Mouse (Mus musculus) bone marrow macrophage, adult 2 months (primary cell): ENCODE measurements around the gene Nemp1. TPM values are rescaled to one million over a fixed set of nuclear protein-coding genes. Genes with fewer than 3 reads are reported as not detected.

Experiments
- H3K27ac ChIP-seq: 2 replicates; pipeline ENCODE4 v1.5.1; 2012; ENCODE audit warnings: low read depth, low read length; ENCODE audit not compliant: insufficient read depth
- H3K4me1 ChIP-seq: 2 replicates; pipeline ENCODE4 v1.6.1; 2012; ENCODE audit warnings: low read length; ENCODE audit not compliant: control insufficient read depth, insufficient read depth
- H3K4me3 ChIP-seq: 2 replicates; pipeline ENCODE4 v1.5.1; 2012; ENCODE audit warnings: mild to moderate bottlenecking, low read length, moderate library complexity; ENCODE audit not compliant: insufficient read depth
- CTCF ChIP-seq: IDR thresholded peaks from 2 replicates; pipeline ENCODE4 v1.5.1; 2012; ENCODE audit warnings: low read depth, mild to moderate bottlenecking, low read length, moderate library complexity
- POLR2A ChIP-seq: IDR thresholded peaks from 2 replicates; pipeline ENCODE4 v1.6.1; 2012; ENCODE audit warnings: mild to moderate bottlenecking, low read depth, low read length, borderline replicate concordance
- polyA plus RNA-seq: library from polyadenylated mRNA; stranded (reverse); fragments of >200 nt; gene quantifications from 2 replicates; pipeline ENCODE4 v1.2.4, GENCODE M21; 2012; ENCODE audit not compliant: missing spikeins, insufficient read depth, insufficient read length

Gene Nemp1
- polyA plus RNA-seq, 1 experiment = 11.0 TPM

GRCm38 (mm10) chr10:127662666-127663253 is 3.9 kb upstream of the Nemp1 start:
- Histone ChIP-seq H3K27ac (peak overlapping the region; percentile 80), H3K4me1 (peaks cover 18% of the 10 kb centered on the region), H3K4me3 (peak overlapping the region; percentile 21; the same call in 1 of the 2 replicates)
- TF ChIP-seq POLR2A = no peak
- no peak; the same call in 1 of the 2 replicates for TF ChIP-seq CTCF

- H3K4me3 ChIP-seq = no peak overlapping the region
- H3K4me1 ChIP-seq = peaks cover 18% of the 10 kb centered on the region
- H3K27ac ChIP-seq = no peak overlapping the region
- TF ChIP-seq CTCF (no peak), POLR2A (no peak)
Measured at GRCm38 (mm10) chr10:127663590-127663989, 3.1 kb upstream of the Nemp1 start.

- H3K4me3 ChIP-seq = no peak overlapping the region
- H3K4me1 ChIP-seq = peaks cover 21% of the 10 kb centered on the region
- H3K27ac ChIP-seq = no peak overlapping the region
- TF ChIP-seq POLR2A (no peak), CTCF (no peak)
Measured at GRCm38 (mm10) chr10:127664166-127664565, 2.5 kb upstream of the Nemp1 start.

DNA sequence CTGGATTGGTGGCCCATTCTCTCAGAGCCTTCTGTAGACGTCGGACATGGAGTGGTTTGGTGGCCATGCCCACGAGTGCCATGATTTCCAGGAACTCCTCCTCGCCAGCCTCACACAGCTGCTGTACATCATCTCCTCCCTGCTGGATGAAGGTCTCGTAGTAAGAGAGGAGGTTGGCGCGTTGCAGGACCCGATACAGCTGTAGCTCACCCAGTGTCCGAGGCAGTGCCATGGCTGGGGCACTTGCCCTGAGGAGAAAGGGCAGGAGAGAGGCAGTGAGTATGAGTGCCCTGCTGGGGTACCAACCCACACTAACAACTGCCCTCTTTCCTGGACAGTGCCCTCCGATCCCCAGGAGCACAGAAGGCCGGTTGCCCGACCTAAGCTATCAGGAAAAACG is 1.8 kb upstream of the Nemp1 start:
- Histone ChIP-seq H3K27ac (no peak overlapping the region), H3K4me1 (peaks cover 25% of the 10 kb centered on the region), H3K4me3 (peak overlapping the region; percentile 65)
- TF ChIP-seq POLR2A = no peak
- no peak for TF ChIP-seq CTCF

DNA sequence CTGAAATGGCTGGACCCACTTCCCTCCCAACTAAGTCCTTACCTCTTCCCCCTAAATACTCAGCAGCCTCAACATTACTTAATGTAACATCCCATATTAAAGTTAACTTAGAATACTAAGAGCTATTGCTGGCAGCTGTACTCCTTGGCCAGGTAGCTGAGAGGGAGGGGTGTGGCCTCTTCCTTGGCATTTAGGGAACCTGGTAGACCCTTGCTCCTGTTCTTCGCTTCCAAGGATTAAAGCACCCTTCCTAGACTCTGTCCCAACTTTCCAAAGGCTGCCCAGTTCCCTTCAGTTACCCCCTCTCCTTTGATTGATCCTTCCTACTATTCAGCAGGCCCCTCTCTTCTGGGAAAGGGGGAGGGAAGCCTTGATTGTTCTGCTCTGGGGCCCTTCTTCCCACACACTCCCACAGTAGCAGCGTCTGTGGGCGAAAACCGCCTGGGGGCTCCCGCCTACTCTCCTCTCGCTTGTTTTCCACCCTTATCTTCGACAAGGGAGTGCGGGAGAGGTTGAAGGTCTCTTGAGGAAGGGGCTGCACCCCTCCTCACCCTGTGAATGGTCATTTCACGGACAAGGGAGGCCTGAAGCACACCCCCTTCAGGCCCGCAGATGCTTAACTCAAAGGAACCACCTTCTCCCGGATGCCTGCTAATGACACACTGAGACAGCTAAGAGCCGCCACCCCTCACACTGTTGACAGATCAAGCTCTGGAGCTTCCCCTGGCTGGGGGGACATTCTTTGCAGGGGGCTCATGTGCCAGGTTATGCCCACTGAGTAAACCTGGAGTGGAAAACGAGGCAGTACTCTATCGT is 1.1 kb upstream of the Nemp1 start:
- Histone ChIP-seq H3K4me3 (peak overlapping the region; percentile 65), H3K4me1 (peaks cover 25% of the 10 kb centered on the region), H3K27ac (peak overlapping the region; percentile 63)
- no peak for TF ChIP-seq POLR2A
- 0 out of 2 replicates have a peak, but pooled peaks have one; percentile 6 for TF ChIP-seq CTCF

DNA sequence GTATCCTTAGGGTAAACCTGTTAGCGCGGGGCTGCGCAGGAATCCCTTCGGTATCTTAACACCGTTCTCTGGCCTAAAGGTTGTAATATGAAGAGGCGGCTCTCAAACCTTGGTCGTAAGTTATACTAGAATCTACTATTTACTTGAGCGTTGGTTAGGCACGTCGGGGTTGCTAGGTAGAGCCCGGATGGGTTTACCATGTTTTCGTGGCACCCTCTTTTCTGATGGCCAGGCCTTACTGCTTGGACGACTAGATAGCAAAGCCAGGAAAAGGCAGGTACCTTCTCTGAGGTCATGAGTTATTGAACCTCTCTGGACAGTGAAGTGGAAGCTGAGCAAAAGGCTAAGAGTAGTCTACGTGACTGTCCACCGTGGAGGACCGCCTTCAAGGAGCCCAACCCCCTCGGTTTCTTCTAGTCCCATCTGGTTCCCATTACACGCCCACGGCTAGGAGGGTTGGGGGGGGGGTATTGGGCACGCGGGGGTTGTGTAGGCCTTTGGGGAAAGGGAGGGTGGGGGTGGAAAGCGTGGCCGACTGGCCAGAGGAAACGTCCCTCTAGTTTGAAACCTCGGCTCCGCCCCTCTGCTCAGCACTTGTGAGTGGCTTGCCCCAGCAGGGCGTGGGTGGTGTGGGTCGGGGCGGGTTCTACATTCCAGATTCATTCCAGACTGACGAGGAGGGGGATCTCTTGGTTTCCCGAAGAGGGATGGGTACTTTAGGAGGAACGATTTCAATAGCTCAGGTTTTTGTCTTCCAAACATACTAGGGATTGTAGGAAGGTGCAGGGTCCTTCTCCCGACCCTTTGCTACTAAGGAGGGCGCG is 780 bp downstream of the Nemp1 start:
- Histone ChIP-seq H3K4me1 (peaks cover 17% of the 10 kb centered on the region), H3K4me3 (peak overlapping the region; percentile 59), H3K27ac (peak overlapping the region; percentile 96)
- TF ChIP-seq POLR2A (no peak), CTCF (no peak)

DNA sequence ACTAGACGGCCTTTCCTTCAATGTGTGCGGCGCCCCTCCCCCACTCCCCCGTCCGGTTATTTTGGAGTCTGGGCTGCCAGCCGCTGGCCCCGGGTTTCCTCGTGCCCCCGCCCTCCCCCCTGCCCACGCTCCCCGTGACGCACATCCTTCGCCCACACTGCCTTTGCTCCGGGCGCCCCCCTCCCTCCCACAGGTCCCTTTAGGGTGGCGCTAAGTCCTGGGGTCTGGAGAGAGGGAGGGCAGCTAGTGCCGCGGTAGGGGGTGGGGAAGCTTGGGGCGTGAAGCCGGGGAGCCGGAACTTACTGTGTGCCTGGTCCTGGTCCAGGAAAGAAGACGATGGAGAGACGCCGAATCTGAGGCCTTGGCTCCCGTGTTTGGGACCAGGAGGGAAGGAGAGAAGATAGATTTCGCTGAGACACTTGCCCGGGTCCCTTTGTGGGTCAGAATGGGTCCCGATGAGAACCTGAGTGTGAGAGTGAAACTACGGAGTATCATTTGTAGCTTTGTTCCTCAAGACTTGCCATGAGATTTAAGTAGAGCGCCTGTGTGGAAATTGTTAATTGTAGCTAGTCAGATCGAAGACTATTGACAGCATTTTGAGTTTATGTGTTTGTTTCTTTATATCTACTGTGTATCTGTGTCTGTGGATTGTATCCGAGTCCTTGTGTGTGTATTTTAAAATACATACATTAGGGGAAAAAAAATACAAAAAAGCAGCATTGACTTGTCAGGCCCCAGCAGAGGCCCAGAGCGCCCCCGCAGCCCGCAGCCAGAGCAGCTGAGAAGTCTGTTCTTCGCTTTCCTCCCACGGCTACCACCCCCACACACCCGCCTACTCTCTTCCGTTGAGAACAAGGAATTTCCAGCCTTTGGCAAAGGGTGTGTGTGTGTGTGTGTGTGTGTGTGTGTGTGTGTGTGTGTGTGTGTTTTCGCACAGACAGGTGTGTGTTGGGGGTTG is 1.7 kb downstream of the Nemp1 start, which contains the start of gene Nab2:
TSS of gene Nab2 (minus strand) at position 476 of the 958 bp plus-strand sequence.
- 0 out of 2 replicates have a peak, but pooled peaks have one; percentile 20 for TF ChIP-seq CTCF
- TF ChIP-seq POLR2A = no peak
- H3K27ac ChIP-seq = peak within 1 kb of the TSS; percentile 96
- peak within 1 kb of the TSS; percentile 59 for H3K4me3 ChIP-seq
- peaks cover 11% of the 10 kb centered on the region for H3K4me1 ChIP-seq

- H3K4me3 ChIP-seq = peak overlapping the region; percentile 50
- H3K27ac ChIP-seq = peak overlapping the region; percentile 96
- TF ChIP-seq CTCF (no peak), POLR2A (no peak)
- H3K4me1 ChIP-seq = peaks cover 11% of the 10 kb centered on the region
Measured at GRCm38 (mm10) chr10:127669170-127669569, 2.5 kb downstream of the Nemp1 start.

GRCm38 (mm10) chr10:127670185-127670584 is 3.5 kb downstream of the Nemp1 start:
- Histone ChIP-seq H3K4me1 (peaks cover 7% of the 10 kb centered on the region), H3K27ac (no peak overlapping the region), H3K4me3 (no peak overlapping the region)
- TF ChIP-seq CTCF (no peak), POLR2A (no peak)
